Comparison of ENCODE assay signal across 9 mouse cellular contexts in the genomic region with DNA sequence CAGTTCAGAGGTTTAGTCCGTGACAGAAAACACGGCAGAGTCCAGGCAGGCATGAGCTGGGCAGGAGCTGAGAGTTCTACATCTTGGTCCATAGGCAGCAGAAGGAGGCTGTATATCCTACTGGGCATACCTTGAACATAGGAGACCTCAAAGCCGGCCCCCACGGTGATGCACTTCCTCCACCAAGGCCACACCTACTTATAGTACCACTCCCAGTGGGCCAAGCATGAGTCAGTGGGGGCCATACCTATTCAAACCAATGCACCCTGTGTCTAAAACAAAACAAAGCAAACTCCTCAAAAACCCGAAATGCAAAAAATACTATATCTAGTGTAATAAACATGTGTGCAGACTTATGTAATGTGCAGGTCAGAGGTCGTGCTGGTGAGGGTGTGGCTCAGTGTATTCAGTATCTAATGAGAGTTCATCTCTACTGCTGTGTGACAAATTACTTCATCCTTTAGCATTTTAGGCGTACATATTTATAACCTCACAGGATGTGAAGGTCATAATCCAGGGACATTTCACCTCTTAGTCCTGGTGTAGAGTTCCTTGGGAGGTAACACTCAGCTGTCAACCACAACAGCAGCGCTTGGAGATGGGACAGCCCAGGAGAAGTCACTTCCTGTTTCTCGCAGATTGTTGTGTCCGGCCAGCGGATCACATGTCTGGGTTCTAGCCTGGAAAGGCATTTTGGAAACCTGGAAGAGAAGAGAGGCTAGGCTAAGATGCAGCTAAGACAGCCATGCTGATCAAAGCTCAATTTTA. TPM values are rescaled to one million over a fixed set of nuclear protein-coding genes. Genes with fewer than 3 reads are reported as not detected.
DNase-seq lines count a peak whose midpoint lies in the region; ATAC-seq and TF ChIP-seq lines count a peak whose summit lies in the region.
"Had no signal": no experiment of that assay in that cellular context is flagged by ENCODE, and none has a peak within 500 bp of the region (broad histone marks: within the 10 kb centered on the region; RNA-seq: fewer than 3 reads in every experiment).

No protein-coding gene starts in this region.

- no peak for TF ChIP-seq POLR2A in heart, adult 2 months (IDR thresholded peaks at IDR 0.05; ENCODE audit: insufficient read depth, low read depth, low read length)

- H3K27ac ChIP-seq in heart, embryonic 10.5 days: peak overlapping the region; percentile 43; the same call in 1 of the 2 replicates
- H3K27ac ChIP-seq in heart, adult 2 months: no peak overlapping the region
- H3K27ac ChIP-seq in forebrain, embryonic 13.5 days: no peak overlapping the region

- H3K36me3 ChIP-seq in heart, embryonic 10.5 days: peaks cover 60% of the 10 kb centered on the region
- H3K36me3 ChIP-seq in heart, adult 2 months (ENCODE audit: control insufficient read depth, insufficient read depth, low read length): peaks cover 3% of the 10 kb centered on the region
- H3K36me3 ChIP-seq in E14TG2a.4 (ENCODE audit: insufficient read depth, low read length): peaks cover 78% of the 10 kb centered on the region
- H3K36me3 ChIP-seq in forebrain, embryonic 13.5 days (ENCODE audit: poor library complexity, severe bottlenecking): peaks cover 38% of the 10 kb centered on the region; the same call in 1 of the 2 replicates

- no peaks in the 10 kb centered on the region for H3K79me2 ChIP-seq in heart, adult 2 months (replicated peaks; ENCODE audit: control insufficient read depth, insufficient read depth, low read length)

- ATAC-seq in forebrain, embryonic 13.5 days: peak; percentile 32

- H3K4me2 ChIP-seq in forebrain, embryonic 13.5 days: peak overlapping the region; percentile 33

- intact Hi-C loops in heart, adult 2 months (cut with DNase I): no loop called here

- DNase-seq in heart, embryonic 10.5 days (ENCODE audit: low spot score): no peak
- DNase-seq in heart, adult 2 months: no peak
- peak; percentile 47 for DNase-seq in liver
- DNase-seq in adrenal gland, adult 2 months: no peak
- no peak for DNase-seq in cerebellum, adult 8-10 months
- no peak for DNase-seq in frontal cortex, postnatal 25 days (ENCODE audit: low spot score in 2 of 2)
- DNase-seq: kidney, postnatal 25 days had no signal

- H3K9ac ChIP-seq in heart, adult 2 months (ENCODE audit: low read depth, low read length): no peak overlapping the region
- H3K9ac ChIP-seq in forebrain, embryonic 13.5 days: no peak overlapping the region

- H3K4me1 ChIP-seq in heart, embryonic 10.5 days: peaks cover 28% of the 10 kb centered on the region
- no peaks in the 10 kb centered on the region for H3K4me1 ChIP-seq in heart, adult 2 months (ENCODE audit: control insufficient read depth, insufficient read depth, low read length)
- H3K4me1 ChIP-seq in E14TG2a.4 (replicated peaks; ENCODE audit: low read depth, low read length): peaks cover 21% of the 10 kb centered on the region
- H3K4me1 ChIP-seq in forebrain, embryonic 13.5 days: peaks cover 10% of the 10 kb centered on the region

- no peak for TF ChIP-seq EP300 in heart, adult 2 months (IDR thresholded peaks at IDR 0.05; ENCODE audit: insufficient read depth, low read depth, low read length)

- H3K27me3 ChIP-seq in heart, embryonic 10.5 days (ENCODE audit: insufficient read depth, poor library complexity, severe bottlenecking): no peaks in the 10 kb centered on the region
- H3K27me3 ChIP-seq in heart, adult 2 months (ENCODE audit: control insufficient read depth, insufficient read depth, low read length): no peaks in the 10 kb centered on the region
- H3K27me3 ChIP-seq in E14TG2a.4 (ENCODE audit: insufficient read depth, low read length): no peaks in the 10 kb centered on the region
- H3K27me3 ChIP-seq in forebrain, embryonic 13.5 days: no peaks in the 10 kb centered on the region

- no peak for TF ChIP-seq CTCF in heart, adult 2 months (IDR thresholded peaks at IDR 0.05)
- TF ChIP-seq CTCF in E14TG2a.4 (conservative IDR thresholded peaks at IDR 0.05; ENCODE audit: low read length): no peak

- H3K9me3 ChIP-seq in heart, embryonic 10.5 days: no peaks in the 10 kb centered on the region
- no peaks in the 10 kb centered on the region for H3K9me3 ChIP-seq in E14TG2a.4 (ENCODE audit: low read length)
- no peaks in the 10 kb centered on the region for H3K9me3 ChIP-seq in forebrain, embryonic 13.5 days (replicated peaks)

- peak overlapping the region; percentile 31; the same call in 1 of the 2 replicates for H3K4me3 ChIP-seq in heart, embryonic 10.5 days
- H3K4me3 ChIP-seq in heart, adult 2 months: no peak overlapping the region
- peak overlapping the region; percentile 66 for H3K4me3 ChIP-seq in E14TG2a.4 (replicated peaks; ENCODE audit: low read length)
- 0 out of 2 replicates have a peak overlapping the region, but pooled peaks have one; percentile 6 for H3K4me3 ChIP-seq in forebrain, embryonic 13.5 days

- WGBS in heart, embryonic 10.5 days: 66% methylated on average over 11 of the region's 11 CpGs
- 59% methylated on average over 11 of the region's 11 CpGs for WGBS in heart, adult 2 months
- 79% methylated on average over 11 of the region's 11 CpGs for WGBS in forebrain, embryonic 13.5 days

RNA-seq across cellular contexts. Expression of a gene that starts 22.7 kb away (rescaled TPM):
- polyA plus RNA-seq in heart, embryonic 10.5 days (2016; fragmentation: Nextera tagmentation; extraction: Ambion mirVana): 54.9 and 61.9 TPM in 2 replicates
- total RNA-seq in heart, adult 2 months (2021): 10 to 100 TPM; 61.4 to 74.8 TPM
- 20.9 and 47.6 TPM in 2 replicates for polyA plus RNA-seq in heart, adult 2 months (2012; rRNA removed)
- polyA plus RNA-seq in forebrain, embryonic 13.5 days (2015; fragmentation: Nextera tagmentation; extraction: Ambion mirVana): 23.0 and 24.4 TPM in 2 replicates
- total RNA-seq in adrenal gland, adult 2 months (2021): 10 to 100 TPM; 56.3 to 57.9 TPM
- 13.7 and 17.3 TPM in 2 replicates for polyA plus RNA-seq in adrenal gland, adult 2 months (2012; rRNA removed)

RNA-seq across cellular contexts. Expression of a gene that starts 46.6 kb away (rescaled TPM):
- polyA plus RNA-seq in heart, embryonic 10.5 days (2016; fragmentation: Nextera tagmentation; extraction: Ambion mirVana): 2.1 and 2.2 TPM in 2 replicates
- total RNA-seq in heart, adult 2 months (2021): 10 to 100 TPM; 12.4 to 14.0 TPM
- 5.5 and 12.2 TPM in 2 replicates for polyA plus RNA-seq in heart, adult 2 months (2012; rRNA removed)
- polyA plus RNA-seq in forebrain, embryonic 13.5 days (2015; fragmentation: Nextera tagmentation; extraction: Ambion mirVana): 2.9 and 3.9 TPM in 2 replicates
- total RNA-seq in adrenal gland, adult 2 months (2021): 10 to 100 TPM; 24.8 to 27.5 TPM
- 5.1 and 10.0 TPM in 2 replicates for polyA plus RNA-seq in adrenal gland, adult 2 months (2012; rRNA removed)
